Mouse (Mus musculus) bone marrow macrophage, adult 2 months (primary cell): ENCODE data around the gene Dpep2nb.

Source experiments
- CTCF ChIP-seq: IDR thresholded peaks from 2 replicates; pipeline ENCODE4 v1.5.1; 2012; ENCODE audit warnings: low read depth, mild to moderate bottlenecking, low read length, moderate library complexity
- POLR2A ChIP-seq: IDR thresholded peaks from 2 replicates; pipeline ENCODE4 v1.6.1; 2012; ENCODE audit warnings: mild to moderate bottlenecking, low read depth, low read length, borderline replicate concordance

DNA sequence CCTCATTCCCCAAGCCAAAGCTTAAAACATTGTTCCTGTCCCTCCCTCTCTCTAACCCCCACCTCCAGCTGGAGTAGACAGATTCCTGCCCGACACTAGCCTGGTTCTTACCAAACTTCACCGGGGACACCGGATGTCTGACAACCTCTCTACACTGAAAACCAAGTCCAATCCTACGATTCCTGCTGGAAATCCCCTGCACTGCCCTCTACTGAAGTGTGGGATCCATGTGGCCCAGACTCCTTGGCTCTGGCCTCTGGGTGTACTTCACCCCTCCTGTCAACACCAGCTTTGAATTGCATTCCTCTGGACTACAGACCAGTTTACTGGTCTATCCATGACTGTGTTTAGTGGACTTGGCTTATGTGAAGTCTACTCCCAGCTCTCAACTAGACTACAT is 49.2 kb downstream of the Dpep2nb start:
- TF ChIP-seq CTCF (no peak), POLR2A (no peak)
